ENCODE assay signal across 19 mouse cellular contexts in genomic region chr17:84573305-84573704, GRCm38 (mm10). TPM values are rescaled to one million over a fixed set of nuclear protein-coding genes. Genes with fewer than 3 reads are reported as not detected.
DNase-seq lines count a peak whose midpoint lies in the region; ATAC-seq and TF ChIP-seq lines count a peak whose summit lies in the region.
"Had no signal": no experiment of that assay in that cellular context is flagged by ENCODE, and none has a peak within 500 bp of the region (broad histone marks: within the 10 kb centered on the region; RNA-seq: fewer than 3 reads in every experiment).

No protein-coding gene starts in this region.

- DNase-seq in adrenal gland, postnatal 36 days, result peak; percentile 9 to 27
- no peak for DNase-seq in adrenal gland, postnatal 4 days (ENCODE audit: low spot score in 2 of 2)
- no peak for DNase-seq in kidney, postnatal 0 days (ENCODE audit: low spot score)
- no peak for DNase-seq in kidney, postnatal 36 days
- peak; percentile 28 to 68 for DNase-seq in lung, postnatal 4 days
- DNase-seq in thymus, postnatal 36 days, result no peak
- DNase-seq in thymus, adult 18-20 months, result no peak
- DNase-seq: cerebellum, adult 18-20 months; gastrocnemius, adult 2 months; spleen, adult 18-20 months had no signal

- H3K27ac ChIP-seq in kidney, postnatal 0 days, result peak overlapping the region; percentile 27; the same call in 1 of the 2 replicates
- H3K27ac ChIP-seq: embryonic facial prominence, embryonic 12.5 days; gastrocnemius, adult 2 months; hindbrain, embryonic 12.5 days; limb, embryonic 15.5 days; lung, embryonic 15.5 days; midbrain, embryonic 10.5 days; neural tube, embryonic 12.5 days had no signal

- no peak overlapping the region for H3K4me2 ChIP-seq in kidney, postnatal 0 days (ENCODE audit: low read length)
- H3K4me2 ChIP-seq: embryonic facial prominence, embryonic 12.5 days; hindbrain, embryonic 12.5 days; limb, embryonic 15.5 days; lung, embryonic 15.5 days; neural tube, embryonic 12.5 days had no signal

- 90% methylated on average over 9 of the region's 9 CpGs for WGBS in kidney, postnatal 0 days

- H3K27me3 ChIP-seq in kidney, postnatal 0 days (ENCODE audit: insufficient read depth, low read length), result no peaks in the 10 kb centered on the region
- H3K27me3 ChIP-seq in E14TG2a.4 (ENCODE audit: insufficient read depth, low read length), result peaks cover 4% of the 10 kb centered on the region; the same call in 1 of the 2 replicates
- H3K27me3 ChIP-seq: embryonic facial prominence, embryonic 12.5 days; hindbrain, embryonic 12.5 days; limb, embryonic 15.5 days; lung, embryonic 15.5 days; neural tube, embryonic 12.5 days; Patski had no signal

- peaks cover 8% of the 10 kb centered on the region for H3K4me1 ChIP-seq in kidney, postnatal 0 days (replicated peaks; ENCODE audit: insufficient read depth, low read length)
- H3K4me1 ChIP-seq in E14TG2a.4 (replicated peaks; ENCODE audit: low read depth, low read length), result peaks cover 31% of the 10 kb centered on the region
- H3K4me1 ChIP-seq: embryonic facial prominence, embryonic 12.5 days; hindbrain, embryonic 12.5 days; limb, embryonic 15.5 days; neural tube, embryonic 12.5 days had no signal

- no peak for TF ChIP-seq CTCF in kidney, postnatal 0 days (IDR thresholded peaks at IDR 0.05; ENCODE audit: low read depth)
- TF ChIP-seq CTCF in E14TG2a.4 (conservative IDR thresholded peaks at IDR 0.05; ENCODE audit: low read length), result no peak

- no peak for ATAC-seq in kidney, postnatal 0 days (replicated peaks; ENCODE audit: low FRiP score, low read depth)
- ATAC-seq: inflammation-experienced regulatory T-cells, adult 6 months; Patski had no signal

- no peak overlapping the region for H3K4me3 ChIP-seq in kidney, postnatal 0 days (replicated peaks; ENCODE audit: low read depth, low read length)
- 0 out of 2 replicates have a peak overlapping the region, but pooled peaks have one; percentile 3 for H3K4me3 ChIP-seq in E14TG2a.4 (replicated peaks; ENCODE audit: low read length)
- H3K4me3 ChIP-seq: embryonic facial prominence, embryonic 12.5 days; gastrocnemius, adult 2 months; hindbrain, embryonic 12.5 days; limb, embryonic 15.5 days; lung, embryonic 15.5 days; midbrain, embryonic 10.5 days; neural tube, embryonic 12.5 days had no signal

- no peaks in the 10 kb centered on the region for H3K9me3 ChIP-seq in kidney, postnatal 0 days (replicated peaks; ENCODE audit: low read length)
- no peaks in the 10 kb centered on the region for H3K9me3 ChIP-seq in E14TG2a.4 (ENCODE audit: low read length)
- H3K9me3 ChIP-seq: embryonic facial prominence, embryonic 12.5 days; hindbrain, embryonic 12.5 days; limb, embryonic 15.5 days; lung, embryonic 15.5 days; midbrain, embryonic 10.5 days; neural tube, embryonic 12.5 days had no signal

- no peak overlapping the region for H3K9ac ChIP-seq in kidney, postnatal 0 days (ENCODE audit: low read depth, low read length)
- H3K9ac ChIP-seq: embryonic facial prominence, embryonic 12.5 days; hindbrain, embryonic 12.5 days; limb, embryonic 15.5 days; lung, embryonic 15.5 days; neural tube, embryonic 12.5 days had no signal

- no peaks in the 10 kb centered on the region for H3K36me3 ChIP-seq in kidney, postnatal 0 days (ENCODE audit: insufficient read depth, low read length)
- no peaks in the 10 kb centered on the region for H3K36me3 ChIP-seq in E14TG2a.4 (ENCODE audit: insufficient read depth, low read length)
- H3K36me3 ChIP-seq: hindbrain, embryonic 12.5 days; midbrain, embryonic 10.5 days; neural tube, embryonic 12.5 days had no signal

RNA-seq across cellular contexts. Expression of gene Dync2li1, which starts 53.0 kb away (rescaled TPM):
- total RNA-seq in adrenal gland, postnatal 36 days (2021), result 10 to 100 TPM; 23.9 to 43.4 TPM
- total RNA-seq in adrenal gland, postnatal 4 days (2021), result 10 to 100 TPM; 23.2 to 28.2 TPM
- 59.9 and 61.2 TPM in 2 replicates for polyA plus RNA-seq in kidney, postnatal 0 days (2015; fragmentation: Nextera tagmentation; extraction: Ambion mirVana)

Comparison
In these comparisons a context has a peak if more than half of its experiments do, and no peak if none do; other contexts are left out.
1. DNase-seq: peak in adrenal gland, postnatal 36 days (2 of 2) and lung, postnatal 4 days (2 of 2); none in adrenal gland, postnatal 4 days (0 of 2), kidney, postnatal 0 days (single experiment), kidney, postnatal 36 days (0 of 2), thymus, postnatal 36 days (0 of 2) and thymus, adult 18-20 months (0 of 2).